Mouse (Mus musculus) limb, embryonic 15.5 days (tissue): ENCODE results near the gene Ccdc130. TPM values are rescaled to one million over a fixed set of nuclear protein-coding genes. Genes with fewer than 3 reads are reported as not detected.
A peak's percentile ranks its signal among the peaks of the same experiment; 100 is the strongest.

ENCODE experiments used
- ATAC-seq: fragments of 200-750 bp; cut with Nextera tagmentation; 2 replicates; pipeline ENCODE4 v1.8.0; 2017; ENCODE audit warnings: low read depth, moderate TSS enrichment; ENCODE audit not compliant: insufficient number of reproducible peaks, low FRiP score, low TSS enrichment
- H3K27ac ChIP-seq: fragments of 300-500 bp; sonication (generic); 2 replicates; pipeline ENCODE4 v1.5.1; 2015; ENCODE audit warnings: moderate library complexity, mild to moderate bottlenecking, inconsistent platforms
- H3K27me3 ChIP-seq: fragments of 300-500 bp; sonication (generic); 2 replicates; pipeline ENCODE4 v1.6.1; 2015; ENCODE audit warnings: inconsistent platforms
- H3K36me3 ChIP-seq: fragments of 300-500 bp; sonication (generic); 2 replicates; pipeline ENCODE4 v1.6.1; 2015; ENCODE audit warnings: inconsistent platforms
- H3K4me1 ChIP-seq: fragments of 300-500 bp; sonication (generic); 2 replicates; pipeline ENCODE4 v1.6.1; 2015; ENCODE audit warnings: inconsistent platforms
- H3K4me2 ChIP-seq: fragments of 300-500 bp; sonication (generic); 2 replicates; pipeline ENCODE4 v1.6.1; 2015; ENCODE audit warnings: mild to moderate bottlenecking, inconsistent platforms
- H3K4me3 ChIP-seq: fragments of 300-500 bp; sonication (generic); 2 replicates; pipeline ENCODE4 v1.5.1; 2015; ENCODE audit warnings: mild to moderate bottlenecking, inconsistent platforms
- H3K9ac ChIP-seq: fragments of 300-500 bp; sonication (generic); 2 replicates; pipeline ENCODE4 v1.6.1; 2015; ENCODE audit warnings: inconsistent platforms
- H3K9me3 ChIP-seq: fragments of 300-500 bp; sonication (generic); 2 replicates; pipeline ENCODE4 v1.6.1; 2016; ENCODE audit warnings: inconsistent platforms
- WGBS: fragments of 180-500 bp; shearing (Covaris S2); methylation state at CpG from one replicate; pipeline ENCODE4 v1.1.7; 2015; 5-methylcytosine and 5-hydroxymethylcytosine counted together
- microRNA counts: library from miRNA; unstranded; fragments of <30 nt; microRNA quantifications from one replicate; lab custom pipeline; 2016
- microRNA-seq: library from miRNA; unstranded; fragments of <30 nt; microRNA quantifications from one replicate; pipeline ENCODE4, GENCODE M21; 2016
- polyA plus RNA-seq: library from polyadenylated mRNA; unstranded; fragments of >200 nt; fragmentation: Nextera tagmentation; extraction: Ambion mirVana; gene quantifications from 2 replicates; pipeline ENCODE4 v1.2.1, GENCODE M21; 2015

The Ccdc130 gene
- polyA plus RNA-seq, 1 experiment from 2014 or later = 18.8 TPM

GRCm38 (mm10) chr8:84210167-84210791 lies 59.9 kb downstream of the Ccdc130 start:
- peaks cover 90% of the 10 kb centered on the region for H3K36me3 ChIP-seq
- 59% methylated on average over 34 of the region's 34 CpGs for WGBS
- H3K9me3 ChIP-seq = no peaks in the 10 kb centered on the region
- no peaks in the 10 kb centered on the region for H3K27me3 ChIP-seq
- no peak for ATAC-seq
- H3K9ac ChIP-seq = no peak overlapping the region
- peaks cover 41% of the 10 kb centered on the region for H3K4me1 ChIP-seq
- no peak overlapping the region for H3K4me2 ChIP-seq
- peak overlapping the region; percentile 4; the same call in 1 of the 2 replicates for H3K27ac ChIP-seq
- no peak overlapping the region for H3K4me3 ChIP-seq

- peaks cover 49% of the 10 kb centered on the region for H3K4me1 ChIP-seq
- ATAC-seq = no peak
- no peak overlapping the region for H3K4me3 ChIP-seq
- 54% methylated on average over 17 of the region's 17 CpGs for WGBS
- no peaks in the 10 kb centered on the region for H3K27me3 ChIP-seq
- peak overlapping the region; percentile 78 for H3K27ac ChIP-seq
- no peak overlapping the region for H3K4me2 ChIP-seq
- no peak overlapping the region for H3K9ac ChIP-seq
- H3K9me3 ChIP-seq = no peaks in the 10 kb centered on the region
- H3K36me3 ChIP-seq = peaks cover 80% of the 10 kb centered on the region
Measured at GRCm38 (mm10) chr8:84208381-84209380, 61.5 kb downstream of the Ccdc130 start.

- H3K4me2 ChIP-seq = no peak overlapping the region
- H3K4me3 ChIP-seq = no peak overlapping the region
- H3K27me3 ChIP-seq = no peaks in the 10 kb centered on the region
- H3K36me3 ChIP-seq = peaks cover 71% of the 10 kb centered on the region
- 46% methylated on average over 7 of the region's 7 CpGs for WGBS
- no peak overlapping the region for H3K9ac ChIP-seq
- no peak for ATAC-seq
- peak overlapping the region; percentile 78 for H3K27ac ChIP-seq
- peaks cover 58% of the 10 kb centered on the region for H3K4me1 ChIP-seq
- no peaks in the 10 kb centered on the region for H3K9me3 ChIP-seq
Measured at GRCm38 (mm10) chr8:84207811-84208210, 62.4 kb downstream of the Ccdc130 start.

MicroRNA genes within 50 kb of the gene (microRNA counts, 519-probe panel; counts per million panel counts)
- microRNA mmu-miR-23a (lab: Ali Mortazavi, UCI) (4,054 counts per million, percentile 92 among the panel's probes with 10 or more counts), microRNA mmu-miR-27a (lab: Ali Mortazavi, UCI) (4,169 counts per million, percentile 93 among the panel's probes with 10 or more counts)

Small RNA genes within 50 kb of the gene (microRNA-seq; reads per million reads assigned to microRNA genes)
- gene Mir23a (27,813 reads per million, percentile 97 among the genes with 10 or more reads in this experiment), gene Mir24-2 (not detected), gene Mir27a (439 reads per million, percentile 66 among the genes with 10 or more reads in this experiment), gene Mir3074-2 (not detected)

Other genes starting within 250 kb of the Ccdc130 start
- gene Palm3, start 248.9 kb downstream of the Ccdc130 start, polyA plus RNA-seq = 5.4 and 5.5 TPM in 2 replicates
- 1.7 and 2.2 TPM in 2 replicates for gene Il27ra, start 227.8 kb downstream of the Ccdc130 start, polyA plus RNA-seq
- not detected in 2 replicates for gene Rln3, start 225.4 kb downstream of the Ccdc130 start, polyA plus RNA-seq
- 1.0 and 1.4 TPM in 2 replicates for gene Gm10643, start 205.2 kb downstream of the Ccdc130 start, polyA plus RNA-seq
- gene Rfx1, start 203.5 kb downstream of the Ccdc130 start, polyA plus RNA-seq = 8.0 and 8.5 TPM in 2 replicates
- 6.8 and 8.7 TPM in 2 replicates for gene Dcaf15, start 165.6 kb downstream of the Ccdc130 start, polyA plus RNA-seq
- 2.0 and 2.2 TPM in 2 replicates for gene Podnl1, start 144.4 kb downstream of the Ccdc130 start, polyA plus RNA-seq
- 28.5 and 29.2 TPM in 2 replicates for gene Cc2d1a, start 122.4 kb downstream of the Ccdc130 start, polyA plus RNA-seq
- gene 4930432K21Rik, start 122.4 kb downstream of the Ccdc130 start, polyA plus RNA-seq = 1.1 and 1.3 TPM in 2 replicates
- 1.8 and 3.0 TPM in 2 replicates for gene Nanos3, start 85.2 kb downstream of the Ccdc130 start, polyA plus RNA-seq
- gene Zswim4, start 33.3 kb downstream of the Ccdc130 start, polyA plus RNA-seq = 13.5 and 15.1 TPM in 2 replicates
- 309 and 325 TPM in 2 replicates for gene D8Ertd738e, start 20.7 kb downstream of the Ccdc130 start, polyA plus RNA-seq
- gene Mri1, start 13.1 kb downstream of the Ccdc130 start, polyA plus RNA-seq = 62.0 and 65.5 TPM in 2 replicates
- 3.3 and 5.2 TPM in 2 replicates for gene Cacna1a, start 118.1 kb upstream of the Ccdc130 start, polyA plus RNA-seq